Mouse (Mus musculus) midbrain, embryonic 14.5 days (tissue): ENCODE results near the gene Pus7l. TPM values are rescaled to one million over a fixed set of nuclear protein-coding genes. Genes with fewer than 3 reads are reported as not detected.

Source experiments
- ATAC-seq: fragments of 200-750 bp; cut with Nextera tagmentation; 2 replicates; pipeline ENCODE4 v1.8.0; 2017; ENCODE audit warnings: moderate number of reproducible peaks, moderate library complexity; ENCODE audit not compliant: low FRiP score, low TSS enrichment
- DNase-seq: peaks from one replicate; pipeline ENCODE4 v3.0.0-alpha.2; 2015
- H3K27ac ChIP-seq: fragments of 300-500 bp; sonication (generic); replicated peaks from 2 replicates; pipeline ENCODE4 v1.5.1; 2014; ENCODE audit warnings: mild to moderate bottlenecking, low read depth, low read length, moderate library complexity
- H3K27me3 ChIP-seq: fragments of 300-500 bp; sonication (generic); 2 replicates; pipeline ENCODE4 v1.6.1; 2014; ENCODE audit warnings: low read length, control low read depth, mixed read lengths; ENCODE audit not compliant: control insufficient read depth, insufficient read depth
- H3K36me3 ChIP-seq: fragments of 300-500 bp; sonication (generic); 2 replicates; pipeline ENCODE4 v1.6.1; 2014; ENCODE audit warnings: low read length, control low read depth; ENCODE audit not compliant: control insufficient read depth, insufficient read depth
- H3K4me1 ChIP-seq: fragments of 300-500 bp; sonication (generic); 2 replicates; pipeline ENCODE4 v1.6.1; 2014; ENCODE audit warnings: mild to moderate bottlenecking, antibody characterized with exemption, low read length, control low read depth; ENCODE audit not compliant: control insufficient read depth, insufficient read depth
- H3K4me2 ChIP-seq: fragments of 300-500 bp; sonication (generic); 2 replicates; pipeline ENCODE4 v1.6.1; 2014; ENCODE audit warnings: mild to moderate bottlenecking, low read length, moderate library complexity
- H3K4me3 ChIP-seq: fragments of 300-500 bp; sonication (generic); replicated peaks from 2 replicates; pipeline ENCODE4 v1.5.1; 2014; ENCODE audit warnings: low read depth, low read length
- H3K9ac ChIP-seq: fragments of 300-500 bp; sonication (generic); replicated peaks from 2 replicates; pipeline ENCODE4 v1.6.1; 2014; ENCODE audit warnings: mild to moderate bottlenecking, low read length, moderate library complexity
- H3K9me3 ChIP-seq: fragments of 300-500 bp; sonication (generic); 2 replicates; pipeline ENCODE4 v1.6.1; 2016; ENCODE audit warnings: low read length, control low read depth, mixed read lengths; ENCODE audit not compliant: control insufficient read depth
- WGBS: fragments of 180-500 bp; shearing (Covaris S2); extraction: QIAGEN DNeasy Blood & Tissue Kit; methylation state at CpG from one replicate; pipeline ENCODE4 v1.1.7; 2014; 5-methylcytosine and 5-hydroxymethylcytosine counted together
- polyA plus RNA-seq: library from polyadenylated mRNA; unstranded; fragments of >200 nt; fragmentation: Nextera tagmentation; extraction: Ambion mirVana; gene quantifications from 2 replicates; pipeline ENCODE4 v1.2.1, GENCODE M21; 2014

The Pus7l gene
- polyA plus RNA-seq, 1 experiment from 2014 or later: 7.0 TPM

GRCm38 (mm10) chr15:94557442-94557841, 14.1 kb upstream of the Pus7l start:
- H3K27me3 ChIP-seq: no peaks in the 10 kb centered on the region
- H3K4me3 ChIP-seq: no peak overlapping the region
- no peaks in the 10 kb centered on the region for H3K4me1 ChIP-seq
- H3K9ac ChIP-seq: no peak overlapping the region
- 25% methylated on average over 7 of the region's 7 CpGs for WGBS
- no peak overlapping the region for H3K4me2 ChIP-seq
- no peaks in the 10 kb centered on the region for H3K36me3 ChIP-seq
- no peak overlapping the region for H3K27ac ChIP-seq
- H3K9me3 ChIP-seq: no peaks in the 10 kb centered on the region
- DNase-seq (peak; percentile 95), ATAC-seq (no peak; the same call in 1 of the 2 replicates)

GRCm38 (mm10) chr15:94553536-94553935, 10.2 kb upstream of the Pus7l start:
- H3K9me3 ChIP-seq: peaks cover 11% of the 10 kb centered on the region; the same call in 1 of the 2 replicates
- DNase-seq (no peak), ATAC-seq (no peak)
- H3K9ac ChIP-seq: no peak overlapping the region
- H3K4me3 ChIP-seq: no peak overlapping the region
- H3K4me2 ChIP-seq: no peak overlapping the region
- WGBS: 93% methylated on average over 9 of the region's 9 CpGs
- no peaks in the 10 kb centered on the region for H3K36me3 ChIP-seq
- no peaks in the 10 kb centered on the region for H3K4me1 ChIP-seq
- no peak overlapping the region for H3K27ac ChIP-seq
- H3K27me3 ChIP-seq: no peaks in the 10 kb centered on the region

- ATAC-seq (no peak), DNase-seq (no peak)
- Histone ChIP-seq H3K9me3 (0 out of 2 replicates have a peak, but pooled peaks cover under 1% of the 10 kb centered on the region), H3K4me1 (peaks cover 10% of the 10 kb centered on the region; the same call in 1 of the 2 replicates), H3K9ac (no peak overlapping the region), H3K36me3 (no peaks in the 10 kb centered on the region), H3K4me2 (no peak overlapping the region), H3K27me3 (no peaks in the 10 kb centered on the region), H3K27ac (no peak overlapping the region), H3K4me3 (no peak overlapping the region)
- 84% methylated on average over 4 of the region's 4 CpGs for WGBS
Observed at GRCm38 (mm10) chr15:94544844-94545243, 1.5 kb upstream of the Pus7l start.

- Histone ChIP-seq H3K27ac (peak overlapping the region; percentile 61), H3K9ac (peak overlapping the region; percentile 52), H3K27me3 (no peaks in the 10 kb centered on the region), H3K4me1 (peaks cover 10% of the 10 kb centered on the region; the same call in 1 of the 2 replicates), H3K36me3 (no peaks in the 10 kb centered on the region), H3K4me2 (peak overlapping the region; percentile 67), H3K4me3 (peak overlapping the region; percentile 71), H3K9me3 (no peaks in the 10 kb centered on the region)
- no peak for ATAC-seq
- no peak for DNase-seq
- WGBS: 39% methylated on average over 9 of the region's 9 CpGs
Observed at GRCm38 (mm10) chr15:94544052-94544636, 797 bp upstream of the Pus7l start.

GRCm38 (mm10) chr15:94542567-94543408, 559 bp downstream of the Pus7l start:
- H3K9ac ChIP-seq: peak overlapping the region; percentile 52
- ATAC-seq (peak; percentile 90), DNase-seq (no peak)
- H3K4me3 ChIP-seq: peak overlapping the region; percentile 71
- H3K36me3 ChIP-seq: no peaks in the 10 kb centered on the region
- 9% methylated on average over 22 of the region's 22 CpGs for WGBS
- peaks cover 10% of the 10 kb centered on the region; the same call in 1 of the 2 replicates for H3K4me1 ChIP-seq
- peak overlapping the region; percentile 67 for H3K4me2 ChIP-seq
- no peaks in the 10 kb centered on the region for H3K9me3 ChIP-seq
- peak overlapping the region; percentile 34; the same call in 1 of the 2 replicates for H3K27ac ChIP-seq
- no peaks in the 10 kb centered on the region for H3K27me3 ChIP-seq

- Histone ChIP-seq H3K9ac (no peak overlapping the region), H3K27me3 (no peaks in the 10 kb centered on the region), H3K4me2 (no peak overlapping the region), H3K9me3 (no peaks in the 10 kb centered on the region), H3K4me3 (no peak overlapping the region), H3K4me1 (peaks cover 10% of the 10 kb centered on the region; the same call in 1 of the 2 replicates), H3K36me3 (no peaks in the 10 kb centered on the region), H3K27ac (no peak overlapping the region)
- ATAC-seq: no peak
- WGBS: 96% methylated on average over 3 of the region's 3 CpGs
- DNase-seq: no peak
Observed at GRCm38 (mm10) chr15:94539296-94539695, 4.1 kb downstream of the Pus7l start.

GRCm38 (mm10) chr15:94535521-94535920, 7.8 kb downstream of the Pus7l start:
- DNase-seq (no peak), ATAC-seq (no peak)
- Histone ChIP-seq H3K4me1 (no peaks in the 10 kb centered on the region), H3K36me3 (0 out of 2 replicates have a peak, but pooled peaks cover 3% of the 10 kb centered on the region), H3K9me3 (no peaks in the 10 kb centered on the region), H3K4me3 (no peak overlapping the region), H3K9ac (no peak overlapping the region), H3K4me2 (no peak overlapping the region), H3K27me3 (no peaks in the 10 kb centered on the region), H3K27ac (no peak overlapping the region)
- WGBS: 93% methylated on average over 7 of the region's 7 CpGs

- no peaks in the 10 kb centered on the region for H3K27me3 ChIP-seq
- H3K27ac ChIP-seq: no peak overlapping the region
- 0 out of 2 replicates have a peak, but pooled peaks cover 7% of the 10 kb centered on the region for H3K36me3 ChIP-seq
- ATAC-seq: no peak
- no peak for DNase-seq
- H3K9ac ChIP-seq: no peak overlapping the region
- H3K4me1 ChIP-seq: no peaks in the 10 kb centered on the region
- H3K9me3 ChIP-seq: no peaks in the 10 kb centered on the region
- 96% methylated on average over 6 of the region's 6 CpGs for WGBS
- no peak overlapping the region for H3K4me3 ChIP-seq
- H3K4me2 ChIP-seq: no peak overlapping the region
Observed at GRCm38 (mm10) chr15:94532956-94533355, 10.4 kb downstream of the Pus7l start.
